Mouse (Mus musculus): Measurements from ENCODE around the gene Gm21981.

DNA sequence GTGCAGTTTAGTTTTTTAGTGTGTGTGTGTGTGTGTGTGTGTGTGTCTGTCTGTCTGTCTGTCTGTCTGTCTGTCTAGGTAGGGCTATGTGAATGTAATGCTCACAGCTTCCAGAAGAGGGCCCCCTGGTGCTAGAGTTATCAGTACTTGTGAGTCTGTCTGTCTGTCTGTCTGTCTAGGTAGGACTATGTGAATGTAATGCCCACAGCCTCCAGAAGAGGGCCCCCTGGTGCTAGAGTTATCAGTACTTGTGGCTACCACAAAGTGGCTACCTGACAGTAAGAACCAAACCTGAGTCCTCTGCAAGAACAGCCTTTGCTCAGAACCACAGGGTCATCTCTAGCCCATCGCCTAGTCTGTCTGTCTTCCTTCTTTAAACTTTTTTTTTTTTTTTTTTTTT, 47.6 kb downstream of the Gm21981 start:
- no peak for TF ChIP-seq CTCF (IDR thresholded peaks at IDR 0.05; ENCODE audit: borderline replicate concordance, control insufficient read depth, extremely low read depth, insufficient read depth, low read length, poor library complexity)
- TF ChIP-seq POLR2A (IDR thresholded peaks at IDR 0.05; ENCODE audit: control insufficient read depth, extremely low read depth, insufficient read depth, low read length, poor library complexity) = no peak

Measured in thymus, adult 2 months (tissue).